Mouse (Mus musculus) C2C12 (cell line): ENCODE measurements around the gene Stx6.

Experiments used
- CEBPB ChIP-seq: IDR thresholded peaks from one replicate; pipeline ENCODE4 v1.6.1; 2011; ENCODE audit warnings: low read depth, mild to moderate bottlenecking, control low read depth, moderate library complexity
- CTCF ChIP-seq: IDR thresholded peaks from one replicate; pipeline ENCODE4 v1.5.1; 2011; ENCODE audit not compliant: control insufficient read depth, insufficient read depth, insufficient read length
- FOSL1 ChIP-seq: IDR thresholded peaks from one replicate; pipeline ENCODE4 v1.8.0; 2011; ENCODE audit warnings: mild to moderate bottlenecking, low read length; ENCODE audit not compliant: poor library complexity, insufficient read depth, severe bottlenecking
- MAX ChIP-seq: IDR thresholded peaks from one replicate; pipeline ENCODE4 v1.6.1; 2011; ENCODE audit warnings: mild to moderate bottlenecking, control low read depth
- MYOD1 ChIP-seq: IDR thresholded peaks from one replicate; pipeline ENCODE4 v1.6.1; 2011; ENCODE audit warnings: low read depth; ENCODE audit not compliant: control insufficient read depth, insufficient read length
- MYOG ChIP-seq: IDR thresholded peaks from one replicate; pipeline ENCODE4 v1.6.1; 2011; ENCODE audit not compliant: control insufficient read depth, insufficient read length; ENCODE audit errors: extremely low read depth
- USF1 ChIP-seq: IDR thresholded peaks from one replicate; pipeline ENCODE4 v1.6.1; 2011; ENCODE audit warnings: low read depth, mild to moderate bottlenecking, control low read depth, moderate library complexity

DNA sequence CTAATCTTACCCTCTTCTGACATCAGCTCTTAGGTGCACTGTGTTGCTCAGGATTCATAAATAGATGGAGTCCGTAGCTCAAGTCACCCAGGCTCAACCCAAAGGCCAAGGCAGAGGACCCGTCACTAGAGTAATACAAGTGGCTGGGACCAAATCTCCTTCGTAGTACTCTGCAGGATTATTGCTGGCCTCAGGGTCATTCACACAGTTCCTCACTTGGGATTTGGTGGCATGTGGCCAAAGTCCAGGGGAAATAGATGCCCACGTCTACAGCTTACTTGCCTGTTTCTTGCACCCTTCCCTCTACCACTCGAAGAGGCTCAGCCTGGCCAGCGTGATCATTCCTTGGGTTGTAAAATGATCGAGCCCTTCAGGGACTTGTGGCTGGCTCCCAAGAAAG, 55.4 kb downstream of the Stx6 start:
- TF ChIP-seq CTCF (no peak), USF1 (no peak), MAX (no peak), CEBPB (no peak), MYOD1 (no peak), FOSL1 (no peak), MYOG (no peak)
